Mouse (Mus musculus) small intestine, adult 2 months (tissue): ENCODE results near the gene Pdlim3.

Source experiments
- CTCF ChIP-seq: fragments of 200-500 bp; IDR thresholded peaks from 2 replicates; pipeline ENCODE4 v1.5.1; 2012; ENCODE audit warnings: low read depth, mild to moderate bottlenecking, control low read depth, inconsistent platforms, low read length, moderate library complexity, mixed read lengths; ENCODE audit not compliant: insufficient replicate concordance, insufficient read length; ENCODE audit errors: extremely low read depth
- POLR2A ChIP-seq: fragments of 200-500 bp; IDR thresholded peaks from 2 replicates; pipeline ENCODE4 v1.6.1; 2012; ENCODE audit warnings: low read depth, mild to moderate bottlenecking, control low read depth, inconsistent platforms, low read length, moderate library complexity

DNA sequence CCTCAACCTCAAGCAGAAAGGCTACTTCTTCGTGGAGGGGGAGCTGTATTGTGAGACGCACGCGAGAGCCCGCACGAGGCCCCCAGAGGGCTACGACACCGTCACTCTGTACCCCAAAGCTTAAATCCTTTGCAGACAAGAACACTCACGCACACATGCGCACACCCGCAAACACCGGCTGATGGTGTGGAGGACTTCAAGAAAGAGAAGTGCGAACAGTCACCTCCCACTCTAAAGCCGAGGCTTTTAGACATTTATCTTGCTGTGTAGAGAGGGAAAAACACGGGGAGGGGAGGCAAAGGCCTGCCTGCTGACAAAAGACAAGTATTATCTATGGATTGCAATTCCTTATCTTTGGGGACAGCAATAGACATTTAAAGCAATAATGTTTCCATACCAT lies 33.6 kb downstream of the Pdlim3 start:
- TF ChIP-seq CTCF, result no peak
- TF ChIP-seq POLR2A, result no peak
